Mouse (Mus musculus) liver, embryonic 16.5 days (tissue): ENCODE measurements around the gene Dhrs9. TPM values are rescaled to one million over a fixed set of nuclear protein-coding genes. Genes with fewer than 3 reads are reported as not detected.

Source experiments
- ATAC-seq: fragments of 200-750 bp; cut with Nextera tagmentation; 2 replicates; pipeline ENCODE4 v1.8.0; 2017; ENCODE audit warnings: low read depth, mild to moderate bottlenecking, moderate number of reproducible peaks, moderate library complexity
- H3K27ac ChIP-seq: fragments of 300-500 bp; sonication (generic); 2 replicates; pipeline ENCODE4 v1.5.1; 2014; ENCODE audit warnings: mild to moderate bottlenecking, low read length
- H3K27me3 ChIP-seq: fragments of 300-500 bp; sonication (generic); 2 replicates; pipeline ENCODE4 v1.6.1; 2014; ENCODE audit warnings: low read depth, low read length, mixed read lengths; ENCODE audit not compliant: control insufficient read depth, insufficient read depth
- H3K36me3 ChIP-seq: fragments of 300-500 bp; sonication (generic); 2 replicates; pipeline ENCODE4 v1.6.1; 2014; ENCODE audit warnings: mild to moderate bottlenecking; ENCODE audit not compliant: control insufficient read depth, insufficient read depth
- H3K4me1 ChIP-seq: fragments of 300-500 bp; sonication (generic); 2 replicates; pipeline ENCODE4 v1.6.1; 2014; ENCODE audit warnings: low read depth, low read length, mixed read lengths; ENCODE audit not compliant: control insufficient read depth
- H3K4me2 ChIP-seq: fragments of 300-500 bp; sonication (generic); 2 replicates; pipeline ENCODE4 v1.6.1; 2014; ENCODE audit warnings: low read depth, low read length, mixed read lengths
- H3K4me3 ChIP-seq: fragments of 300-500 bp; sonication (generic); 2 replicates; pipeline ENCODE4 v1.5.1; 2014; ENCODE audit warnings: low read depth, mild to moderate bottlenecking, low read length
- H3K9ac ChIP-seq: fragments of 300-500 bp; sonication (generic); 2 replicates; pipeline ENCODE4 v1.6.1; 2014; ENCODE audit warnings: low read depth, low read length
- H3K9me3 ChIP-seq: fragments of 300-500 bp; sonication (generic); replicated peaks from 2 replicates; pipeline ENCODE4 v1.6.1; 2016; ENCODE audit warnings: low read length; ENCODE audit not compliant: control insufficient read depth
- WGBS: fragments of 180-500 bp; shearing (Covaris S2); extraction: QIAGEN DNeasy Blood & Tissue Kit; methylation state at CpG from one replicate; pipeline ENCODE4 v1.1.7; 2014; ENCODE audit not compliant: insufficient replicate concordance; 5-methylcytosine and 5-hydroxymethylcytosine counted together
- polyA plus RNA-seq: library from polyadenylated mRNA; unstranded; fragments of >200 nt; fragmentation: Nextera tagmentation; extraction: Ambion mirVana; gene quantifications from 2 replicates; pipeline ENCODE4 v1.2.1, GENCODE M21; 2015

Gene Dhrs9
- polyA plus RNA-seq, 1 experiment from 2014 or later: 0.22 TPM

DNA sequence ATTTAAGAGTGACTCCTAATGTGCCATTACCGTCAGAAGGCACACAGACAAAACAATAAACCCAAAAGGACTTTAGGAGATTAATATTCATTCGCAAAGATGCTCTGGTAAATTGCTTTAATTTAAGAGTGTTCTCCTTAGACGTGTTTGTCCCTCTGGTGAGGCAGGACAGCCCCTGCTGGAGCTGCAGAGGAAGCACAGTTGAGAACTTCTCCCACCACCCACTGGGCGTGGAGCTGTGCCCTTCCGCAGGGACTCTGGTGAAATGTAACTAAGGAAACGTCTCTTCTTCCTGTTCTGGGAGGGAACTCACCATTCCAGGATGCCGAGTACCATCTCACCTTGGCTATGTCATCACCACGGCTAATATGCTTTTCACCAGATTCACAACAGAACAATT lies 1.5 kb downstream of the Dhrs9 start:
- no peak for ATAC-seq
- H3K9me3 ChIP-seq: no peaks in the 10 kb centered on the region
- 27% methylated on average over 8 of the region's 8 CpGs for WGBS
- no peak overlapping the region for H3K4me2 ChIP-seq
- H3K4me1 ChIP-seq: no peaks in the 10 kb centered on the region
- H3K9ac ChIP-seq: no peak overlapping the region
- H3K27me3 ChIP-seq: no peaks in the 10 kb centered on the region
- no peak overlapping the region for H3K27ac ChIP-seq
- no peak overlapping the region for H3K4me3 ChIP-seq
- H3K36me3 ChIP-seq: no peaks in the 10 kb centered on the region

DNA sequence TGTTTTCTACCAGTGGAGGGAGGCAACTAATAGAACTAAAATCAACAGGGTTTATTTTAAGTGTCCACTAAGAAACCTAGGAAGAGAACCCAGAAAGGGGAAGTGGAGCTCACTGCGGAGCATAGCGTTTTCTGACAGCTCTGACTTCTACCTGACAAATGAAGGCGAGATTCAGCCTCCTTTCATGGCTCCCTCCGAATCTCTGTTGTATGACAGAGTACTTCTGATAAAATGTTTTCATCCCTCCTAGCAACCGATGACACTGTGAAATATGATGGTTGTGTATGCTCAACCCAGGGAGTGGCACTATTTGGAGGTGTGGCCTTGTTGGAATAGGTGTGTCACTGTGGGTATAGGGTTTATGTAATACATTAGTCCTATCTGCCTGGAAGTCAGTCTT lies 2.6 kb downstream of the Dhrs9 start:
- no peak overlapping the region for H3K9ac ChIP-seq
- H3K4me3 ChIP-seq: no peak overlapping the region
- H3K4me1 ChIP-seq: no peaks in the 10 kb centered on the region; the same call in 1 of the 2 replicates
- H3K27me3 ChIP-seq: no peaks in the 10 kb centered on the region
- ATAC-seq: no peak
- no peaks in the 10 kb centered on the region for H3K36me3 ChIP-seq
- H3K9me3 ChIP-seq: no peaks in the 10 kb centered on the region
- H3K4me2 ChIP-seq: no peak overlapping the region
- 25% methylated on average over 5 of the region's 5 CpGs for WGBS
- H3K27ac ChIP-seq: no peak overlapping the region

DNA sequence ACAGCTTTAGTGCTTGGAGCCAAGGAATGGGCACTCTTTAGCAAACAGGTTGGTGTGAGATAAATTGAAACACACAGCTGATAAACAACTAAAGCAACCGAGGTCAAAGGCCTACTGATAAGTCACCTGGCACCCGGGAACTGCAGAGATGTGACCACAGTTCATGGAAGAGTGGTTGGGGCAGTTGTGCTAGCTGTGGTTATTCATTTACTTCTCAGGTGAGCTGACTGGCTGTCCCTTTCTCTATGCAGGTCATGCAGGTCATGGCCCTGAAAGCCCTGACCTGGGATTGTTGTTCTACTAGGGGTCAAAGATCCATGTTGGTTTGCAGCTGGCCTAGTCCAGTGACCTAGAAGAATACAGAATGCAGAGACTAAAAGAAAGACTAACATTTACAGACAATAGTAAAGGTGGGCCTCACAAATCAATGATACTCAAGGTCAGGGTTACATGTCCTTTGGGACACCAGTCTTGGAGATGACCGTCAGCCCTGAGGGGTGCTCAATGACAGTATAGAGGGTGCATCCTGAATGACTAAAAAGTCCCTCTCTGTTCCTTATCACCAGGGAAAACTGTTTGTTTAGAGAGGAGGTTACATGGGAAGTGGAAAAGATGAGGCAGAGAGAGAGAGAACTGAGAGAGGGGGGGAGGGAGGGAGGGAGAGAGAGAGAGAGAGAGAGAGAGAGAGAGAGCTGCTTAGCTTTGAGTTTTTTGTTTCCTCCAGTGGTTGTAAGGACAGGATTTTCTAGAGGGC lies 6.0 kb downstream of the Dhrs9 start:
- WGBS: 37% methylated on average over 3 of the region's 3 CpGs
- Histone ChIP-seq H3K27me3 (no peaks in the 10 kb centered on the region), H3K4me2 (no peak overlapping the region), H3K27ac (peak overlapping the region; percentile 79), H3K4me3 (no peak overlapping the region), H3K4me1 (no peaks in the 10 kb centered on the region; the same call in 1 of the 2 replicates), H3K36me3 (no peaks in the 10 kb centered on the region), H3K9me3 (no peaks in the 10 kb centered on the region), H3K9ac (no peak overlapping the region)
- ATAC-seq: peak; percentile 95

DNA sequence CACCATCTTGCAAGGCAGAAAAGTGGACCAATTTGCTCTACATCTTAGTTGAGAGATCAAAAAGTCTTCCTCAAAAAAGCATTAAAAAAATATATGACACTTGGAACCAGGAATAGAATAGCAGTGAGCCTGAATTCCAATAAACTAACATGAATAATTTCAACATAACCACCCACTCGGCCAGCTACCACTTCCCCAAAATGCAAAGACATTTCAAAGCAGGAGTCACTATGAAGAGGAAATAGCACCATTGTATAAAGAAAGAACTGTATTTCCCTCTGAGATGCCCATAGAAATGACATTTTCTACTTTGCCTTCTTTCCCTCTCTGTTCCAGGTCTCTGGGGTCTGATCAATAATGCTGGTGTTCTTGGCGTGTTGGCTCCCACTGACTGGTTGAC lies 13.7 kb downstream of the Dhrs9 start:
- Histone ChIP-seq H3K9ac (no peak overlapping the region), H3K4me3 (no peak overlapping the region), H3K27ac (no peak overlapping the region), H3K4me1 (no peaks in the 10 kb centered on the region), H3K4me2 (no peak overlapping the region), H3K27me3 (no peaks in the 10 kb centered on the region), H3K36me3 (no peaks in the 10 kb centered on the region), H3K9me3 (no peaks in the 10 kb centered on the region)
- no peak for ATAC-seq
- WGBS: 34% methylated on average over 2 of the region's 2 CpGs

DNA sequence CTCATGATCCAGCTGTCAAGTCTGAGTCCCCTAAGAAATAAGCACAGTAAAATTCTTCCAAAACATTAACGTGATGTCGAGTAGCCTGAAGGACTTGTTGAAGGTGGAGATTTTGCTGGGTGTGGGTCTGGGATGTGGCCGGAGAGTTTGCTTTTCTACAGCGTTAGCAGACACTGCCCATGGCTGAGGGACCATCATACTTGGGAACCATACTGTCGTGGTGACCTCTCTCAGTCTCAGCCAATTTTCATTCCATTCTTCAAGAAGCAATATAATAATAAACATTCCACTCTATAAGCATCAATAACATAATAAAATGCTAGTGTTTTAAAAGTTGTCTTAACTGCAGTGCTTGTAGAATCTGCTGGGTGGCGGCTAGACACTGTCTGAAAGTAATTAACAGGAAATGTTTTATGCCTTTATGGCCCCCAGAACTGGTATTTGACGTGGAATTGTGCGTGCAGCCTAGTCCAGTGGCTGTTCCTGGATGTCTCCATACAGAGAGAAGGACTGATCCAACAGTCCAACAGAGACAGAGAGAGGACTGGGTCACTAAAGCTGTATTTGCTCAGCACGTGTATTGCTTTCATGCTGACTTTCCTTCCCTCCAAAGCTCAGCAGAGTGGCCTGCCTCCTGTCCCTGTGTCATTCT lies 15.5 kb downstream of the Dhrs9 start:
- WGBS: 62% methylated on average over 9 of the region's 9 CpGs
- H3K4me3 ChIP-seq: no peak overlapping the region

DNA sequence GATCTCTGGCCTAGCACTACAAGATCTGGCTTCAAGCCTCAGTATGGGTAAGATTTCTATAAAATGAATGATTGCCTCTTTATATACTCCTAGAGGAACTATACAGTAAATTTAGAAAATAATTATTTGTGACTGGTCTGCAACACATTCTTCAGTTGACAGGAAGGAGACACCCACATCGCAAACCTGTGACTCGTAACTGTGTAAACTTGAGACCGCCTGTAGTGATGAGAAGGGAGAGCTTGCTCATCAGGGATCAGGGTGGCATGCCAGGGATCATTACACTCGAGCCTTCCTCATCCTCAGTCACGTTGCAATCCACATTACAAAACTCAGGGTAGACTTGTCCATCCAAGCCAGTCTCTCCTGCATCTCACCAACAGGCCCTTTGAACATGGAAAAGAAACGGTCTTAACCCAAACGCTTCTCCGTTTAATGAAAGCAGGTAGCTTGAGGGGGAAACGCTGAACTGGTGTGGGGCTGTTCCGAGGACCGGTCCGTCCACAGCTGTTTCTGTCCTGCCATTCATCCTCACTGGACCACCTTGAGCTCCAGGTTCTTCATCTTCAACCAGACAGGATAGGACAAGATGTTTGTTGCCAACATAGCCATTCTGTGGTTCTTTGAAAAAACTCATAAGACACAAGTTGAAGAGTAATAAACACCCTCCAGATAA lies 16.7 kb downstream of the Dhrs9 start:
- no peaks in the 10 kb centered on the region; the same call in 1 of the 2 replicates for H3K4me1 ChIP-seq
- no peak overlapping the region for H3K27ac ChIP-seq
- no peak overlapping the region for H3K4me2 ChIP-seq
- no peak overlapping the region for H3K9ac ChIP-seq
- no peaks in the 10 kb centered on the region for H3K9me3 ChIP-seq
- no peak for ATAC-seq
- no peaks in the 10 kb centered on the region for H3K27me3 ChIP-seq
- no peaks in the 10 kb centered on the region for H3K36me3 ChIP-seq
- 68% methylated on average over 12 of the region's 12 CpGs for WGBS
- H3K4me3 ChIP-seq: no peak overlapping the region

More for the DNA sequence above, 15.5 kb downstream of the Dhrs9 start:
- no peak overlapping the region for H3K27ac ChIP-seq
- no peaks in the 10 kb centered on the region for H3K27me3 ChIP-seq
- no peak overlapping the region for H3K4me2 ChIP-seq
- ATAC-seq: no peak
- H3K9me3 ChIP-seq: no peaks in the 10 kb centered on the region
- H3K4me1 ChIP-seq: no peaks in the 10 kb centered on the region
- H3K36me3 ChIP-seq: no peaks in the 10 kb centered on the region
- H3K9ac ChIP-seq: no peak overlapping the region

DNA sequence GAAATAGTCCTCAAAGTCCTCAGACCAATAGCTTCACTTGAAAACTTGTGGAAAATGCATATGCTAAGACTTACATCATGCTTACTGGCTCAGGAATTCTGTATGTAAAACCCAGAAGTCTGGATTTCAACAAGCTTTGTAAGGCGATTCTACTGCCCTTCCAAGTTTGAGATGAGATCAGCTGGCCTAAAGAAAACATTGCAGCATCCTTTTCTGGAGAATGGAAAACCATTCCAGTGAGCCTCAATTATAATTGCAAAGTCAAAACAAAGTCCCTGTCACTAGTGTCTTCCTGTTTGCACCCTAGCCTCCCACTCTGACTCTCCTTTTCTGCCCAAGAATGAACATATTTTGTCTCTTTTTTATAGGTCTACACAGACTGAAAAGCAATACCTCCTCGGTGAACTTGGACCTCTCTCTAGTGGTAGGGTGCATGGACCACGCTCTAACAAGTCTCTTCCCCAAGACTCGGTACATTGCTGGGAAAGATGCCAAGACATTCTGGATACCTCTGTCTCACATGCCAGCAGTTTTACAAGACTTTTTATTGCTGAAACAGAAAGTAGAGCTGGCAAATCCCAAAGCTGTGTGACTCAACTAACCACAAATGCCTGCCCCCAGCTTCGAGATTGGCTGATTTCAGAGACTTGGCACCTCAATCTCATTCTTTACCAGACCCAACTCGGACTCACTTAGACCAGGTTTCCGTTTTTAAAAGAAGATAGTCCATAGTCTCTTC lies 20.8 kb downstream of the Dhrs9 start:
- 60% methylated on average over 7 of the region's 7 CpGs for WGBS
- Histone ChIP-seq H3K27ac (no peak overlapping the region), H3K9me3 (no peaks in the 10 kb centered on the region), H3K36me3 (no peaks in the 10 kb centered on the region), H3K4me1 (no peaks in the 10 kb centered on the region; the same call in 1 of the 2 replicates), H3K4me3 (no peak overlapping the region), H3K9ac (no peak overlapping the region), H3K4me2 (no peak overlapping the region), H3K27me3 (no peaks in the 10 kb centered on the region)
- ATAC-seq: no peak

DNA sequence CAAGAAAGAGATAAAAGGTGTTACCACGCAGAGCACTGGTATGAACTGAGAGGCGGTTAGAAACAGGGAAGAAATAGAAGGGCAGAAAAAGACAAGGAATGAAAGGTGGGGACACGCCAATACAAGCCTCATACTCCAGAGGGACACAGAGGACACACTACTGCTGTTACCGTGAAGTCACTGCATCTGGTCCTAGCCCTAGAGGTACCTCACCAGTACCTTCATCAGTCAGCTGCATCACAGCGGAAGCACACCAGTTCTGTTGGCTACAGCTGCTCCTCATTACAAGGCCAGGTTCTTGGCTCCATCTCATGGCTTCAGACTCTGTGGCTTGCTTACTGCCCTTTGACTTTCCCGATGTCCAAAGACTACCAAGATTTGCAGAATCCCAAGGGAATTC lies 21.6 kb downstream of the Dhrs9 start:
- no peak for ATAC-seq
- no peak overlapping the region for H3K4me2 ChIP-seq
- no peak overlapping the region for H3K27ac ChIP-seq
- no peaks in the 10 kb centered on the region; the same call in 1 of the 2 replicates for H3K4me1 ChIP-seq
- no peak overlapping the region for H3K9ac ChIP-seq
- H3K27me3 ChIP-seq: no peaks in the 10 kb centered on the region
- WGBS: 62% methylated on average over 6 of the region's 6 CpGs
- H3K4me3 ChIP-seq: no peak overlapping the region
- no peaks in the 10 kb centered on the region for H3K9me3 ChIP-seq
- H3K36me3 ChIP-seq: no peaks in the 10 kb centered on the region
